Mouse (Mus musculus): Measurements from ENCODE around the gene Bcan. TPM values are rescaled to one million over a fixed set of nuclear protein-coding genes. Genes with fewer than 3 reads are reported as not detected.

The Bcan gene
- polyA plus RNA-seq, 1 experiment, result 1.1 TPM

DNA sequence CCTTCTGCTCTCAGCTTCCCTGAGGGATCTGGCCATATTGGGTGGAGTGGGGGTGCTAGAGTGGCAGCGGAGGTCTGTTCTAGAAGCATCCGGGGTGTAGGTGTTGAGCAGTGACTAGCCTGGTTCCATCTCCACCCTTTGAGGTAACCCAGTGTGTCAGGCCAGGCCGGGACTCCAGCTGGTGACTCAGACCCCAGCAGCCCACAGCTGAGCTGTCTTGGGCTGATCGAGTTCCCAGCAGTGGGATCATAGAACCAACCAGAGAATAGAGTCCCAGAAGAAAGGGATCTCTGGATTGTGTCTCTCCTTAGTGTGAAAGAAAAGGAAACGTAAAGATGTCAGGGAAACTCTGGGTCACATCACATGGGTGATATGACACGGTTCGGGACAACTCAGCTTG, 40.7 kb downstream of the Bcan start:
- Histone ChIP-seq H3K27ac (ENCODE audit: insufficient read depth, low read length) (no peak overlapping the region), H3K27me3 (ENCODE audit: control insufficient read depth, insufficient read depth, low read length, poor library complexity, severe bottlenecking) (0 out of 2 replicates have a peak, but pooled peaks cover 2% of the 10 kb centered on the region), H3K4me1 (ENCODE audit: control insufficient read depth, insufficient read depth, low read length) (no peaks in the 10 kb centered on the region), H3K36me3 (ENCODE audit: control insufficient read depth, insufficient read depth, low read length, poor library complexity, severe bottlenecking) (no peaks in the 10 kb centered on the region), H3K4me3 (ENCODE audit: low read depth, low read length) (no peak overlapping the region), H3K9me3 (replicated peaks; ENCODE audit: control insufficient read depth, insufficient read depth, low read length, poor library complexity, severe bottlenecking) (no peaks in the 10 kb centered on the region), H3K9ac (ENCODE audit: low read depth, poor library complexity, severe bottlenecking) (no peak overlapping the region)
- TF ChIP-seq POLR2A (IDR thresholded peaks at IDR 0.05; ENCODE audit: insufficient read depth, low read length) (no peak), EP300 (IDR thresholded peaks at IDR 0.05; ENCODE audit: insufficient read depth, low read depth, low read length) (no peak), CTCF (IDR thresholded peaks at IDR 0.05; ENCODE audit: low read depth, low read length) (no peak)

- H3K4me3 ChIP-seq (ENCODE audit: low read depth, low read length), result no peak overlapping the region
- TF ChIP-seq CTCF (IDR thresholded peaks at IDR 0.05; ENCODE audit: low read depth, low read length), result no peak
- TF ChIP-seq EP300 (IDR thresholded peaks at IDR 0.05; ENCODE audit: insufficient read depth, low read depth, low read length), result no peak
- TF ChIP-seq POLR2A (IDR thresholded peaks at IDR 0.05; ENCODE audit: insufficient read depth, low read length), result no peak
- H3K9me3 ChIP-seq (replicated peaks; ENCODE audit: control insufficient read depth, insufficient read depth, low read length, poor library complexity, severe bottlenecking), result no peaks in the 10 kb centered on the region
- H3K4me1 ChIP-seq (ENCODE audit: control insufficient read depth, insufficient read depth, low read length), result no peaks in the 10 kb centered on the region
- H3K36me3 ChIP-seq (ENCODE audit: control insufficient read depth, insufficient read depth, low read length, poor library complexity, severe bottlenecking), result no peaks in the 10 kb centered on the region
- no peak overlapping the region for H3K27ac ChIP-seq (ENCODE audit: insufficient read depth, low read length)
- H3K27me3 ChIP-seq (ENCODE audit: control insufficient read depth, insufficient read depth, low read length, poor library complexity, severe bottlenecking), result 0 out of 2 replicates have a peak, but pooled peaks cover 2% of the 10 kb centered on the region
- H3K9ac ChIP-seq (ENCODE audit: low read depth, poor library complexity, severe bottlenecking), result no peak overlapping the region
Observed at GRCm38 (mm10) chr3:87958967-87959366, 41.1 kb downstream of the Bcan start.

DNA sequence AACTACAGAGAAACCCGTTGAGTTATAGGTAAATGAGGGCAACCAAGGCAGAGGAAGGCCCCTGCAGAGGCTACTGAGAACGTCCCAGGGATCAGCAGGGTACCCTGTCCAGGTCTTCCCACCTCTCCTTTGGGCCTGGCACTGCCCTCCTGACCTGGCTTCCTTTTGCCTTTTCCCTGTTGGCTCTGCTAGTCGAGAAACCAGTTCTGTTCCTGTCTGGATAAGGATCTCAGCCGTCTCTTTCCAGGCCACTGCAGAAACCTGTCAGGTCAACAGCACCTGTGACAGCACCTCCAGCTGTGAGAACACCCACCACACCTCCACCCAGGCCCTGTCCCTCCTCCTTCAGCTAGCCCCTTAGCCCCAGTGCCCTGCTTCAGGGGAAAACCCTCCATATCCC, 41.6 kb downstream of the Bcan start:
- H3K9ac ChIP-seq (ENCODE audit: low read depth, poor library complexity, severe bottlenecking), result no peak overlapping the region
- H3K27ac ChIP-seq (ENCODE audit: insufficient read depth, low read length), result no peak overlapping the region
- no peaks in the 10 kb centered on the region for H3K36me3 ChIP-seq (ENCODE audit: control insufficient read depth, insufficient read depth, low read length, poor library complexity, severe bottlenecking)
- no peaks in the 10 kb centered on the region for H3K9me3 ChIP-seq (replicated peaks; ENCODE audit: control insufficient read depth, insufficient read depth, low read length, poor library complexity, severe bottlenecking)
- H3K4me3 ChIP-seq (ENCODE audit: low read depth, low read length), result no peak overlapping the region
- H3K4me1 ChIP-seq (ENCODE audit: control insufficient read depth, insufficient read depth, low read length), result no peaks in the 10 kb centered on the region
- H3K27me3 ChIP-seq (ENCODE audit: control insufficient read depth, insufficient read depth, low read length, poor library complexity, severe bottlenecking), result 0 out of 2 replicates have a peak, but pooled peaks cover 2% of the 10 kb centered on the region
- TF ChIP-seq EP300 (IDR thresholded peaks at IDR 0.05; ENCODE audit: insufficient read depth, low read depth, low read length), result no peak
- TF ChIP-seq POLR2A (IDR thresholded peaks at IDR 0.05; ENCODE audit: insufficient read depth, low read length), result no peak
- TF ChIP-seq CTCF (IDR thresholded peaks at IDR 0.05; ENCODE audit: low read depth, low read length), result no peak

DNA sequence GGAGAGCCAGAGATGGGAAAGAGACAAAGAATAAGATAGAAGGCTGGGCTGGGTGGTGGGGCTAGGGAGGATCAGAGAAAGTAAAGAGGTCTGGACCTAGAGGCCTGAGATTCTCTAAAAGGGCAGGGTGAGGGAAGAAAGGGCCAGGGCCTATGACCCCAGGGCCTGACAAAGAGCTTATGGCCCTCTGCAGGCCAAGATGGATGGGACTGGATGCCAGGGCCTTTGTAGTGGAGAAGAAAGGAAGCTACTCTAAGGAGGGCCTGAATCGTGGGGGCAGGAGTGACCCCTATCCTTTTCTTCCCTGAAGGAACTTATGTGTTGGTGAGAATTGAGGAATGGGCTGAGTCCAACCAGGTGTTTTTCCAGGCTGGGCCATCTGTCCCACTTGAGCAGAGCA, 42.0 kb downstream of the Bcan start:
- TF ChIP-seq CTCF (IDR thresholded peaks at IDR 0.05; ENCODE audit: low read depth, low read length) (no peak), EP300 (IDR thresholded peaks at IDR 0.05; ENCODE audit: insufficient read depth, low read depth, low read length) (no peak), POLR2A (IDR thresholded peaks at IDR 0.05; ENCODE audit: insufficient read depth, low read length) (no peak)
- Histone ChIP-seq H3K27ac (ENCODE audit: insufficient read depth, low read length) (no peak overlapping the region), H3K36me3 (ENCODE audit: control insufficient read depth, insufficient read depth, low read length, poor library complexity, severe bottlenecking) (no peaks in the 10 kb centered on the region), H3K27me3 (ENCODE audit: control insufficient read depth, insufficient read depth, low read length, poor library complexity, severe bottlenecking) (0 out of 2 replicates have a peak, but pooled peaks cover 2% of the 10 kb centered on the region), H3K9me3 (replicated peaks; ENCODE audit: control insufficient read depth, insufficient read depth, low read length, poor library complexity, severe bottlenecking) (no peaks in the 10 kb centered on the region), H3K9ac (ENCODE audit: low read depth, poor library complexity, severe bottlenecking) (no peak overlapping the region), H3K4me1 (ENCODE audit: control insufficient read depth, insufficient read depth, low read length) (peaks cover 1% of the 10 kb centered on the region), H3K4me3 (ENCODE audit: low read depth, low read length) (no peak overlapping the region)

- Histone ChIP-seq H3K27ac (ENCODE audit: insufficient read depth, low read length) (no peak overlapping the region), H3K9ac (ENCODE audit: low read depth, poor library complexity, severe bottlenecking) (no peak overlapping the region), H3K9me3 (replicated peaks; ENCODE audit: control insufficient read depth, insufficient read depth, low read length, poor library complexity, severe bottlenecking) (no peaks in the 10 kb centered on the region), H3K27me3 (ENCODE audit: control insufficient read depth, insufficient read depth, low read length, poor library complexity, severe bottlenecking) (no peaks in the 10 kb centered on the region; the same call in 1 of the 2 replicates), H3K4me3 (ENCODE audit: low read depth, low read length) (peak overlapping the region; percentile 55), H3K36me3 (ENCODE audit: control insufficient read depth, insufficient read depth, low read length, poor library complexity, severe bottlenecking) (no peaks in the 10 kb centered on the region), H3K4me1 (ENCODE audit: control insufficient read depth, insufficient read depth, low read length) (peaks cover 4% of the 10 kb centered on the region)
- TF ChIP-seq CTCF (IDR thresholded peaks at IDR 0.05; ENCODE audit: low read depth, low read length), result no peak
- TF ChIP-seq POLR2A (IDR thresholded peaks at IDR 0.05; ENCODE audit: insufficient read depth, low read length), result no peak
- no peak for TF ChIP-seq EP300 (IDR thresholded peaks at IDR 0.05; ENCODE audit: insufficient read depth, low read depth, low read length)
Observed at GRCm38 (mm10) chr3:87952440-87952839, 47.6 kb downstream of the Bcan start.

- no peak overlapping the region for H3K27ac ChIP-seq (ENCODE audit: insufficient read depth, low read length)
- TF ChIP-seq EP300 (IDR thresholded peaks at IDR 0.05; ENCODE audit: insufficient read depth, low read depth, low read length), result no peak
- TF ChIP-seq CTCF (IDR thresholded peaks at IDR 0.05; ENCODE audit: low read depth, low read length), result no peak
- no peak for TF ChIP-seq POLR2A (IDR thresholded peaks at IDR 0.05; ENCODE audit: insufficient read depth, low read length)
- H3K4me3 ChIP-seq (ENCODE audit: low read depth, low read length), result peak overlapping the region; percentile 55
- no peaks in the 10 kb centered on the region; the same call in 1 of the 2 replicates for H3K27me3 ChIP-seq (ENCODE audit: control insufficient read depth, insufficient read depth, low read length, poor library complexity, severe bottlenecking)
- peaks cover 8% of the 10 kb centered on the region for H3K4me1 ChIP-seq (ENCODE audit: control insufficient read depth, insufficient read depth, low read length)
- H3K36me3 ChIP-seq (ENCODE audit: control insufficient read depth, insufficient read depth, low read length, poor library complexity, severe bottlenecking), result no peaks in the 10 kb centered on the region
- H3K9me3 ChIP-seq (replicated peaks; ENCODE audit: control insufficient read depth, insufficient read depth, low read length, poor library complexity, severe bottlenecking), result no peaks in the 10 kb centered on the region
- no peak overlapping the region for H3K9ac ChIP-seq (ENCODE audit: low read depth, poor library complexity, severe bottlenecking)
Observed at GRCm38 (mm10) chr3:87951946-87952345, 48.1 kb downstream of the Bcan start.
